Mouse (Mus musculus) hindlimb bud, embryonic 11.5 days (tissue): ENCODE data around the gene Tnk1.

Experiments
- DNase-seq: peaks from one replicate; pipeline ENCODE4 v3.0.0-alpha.2; 2012; ENCODE audit warnings: low read depth, low spot score; ENCODE audit errors: extremely low spot score

The Tnk1 gene

GRCm38 (mm10) chr11:69838714-69839104 lies 19.8 kb downstream of the Tnk1 start:
- no peak for DNase-seq

DNA sequence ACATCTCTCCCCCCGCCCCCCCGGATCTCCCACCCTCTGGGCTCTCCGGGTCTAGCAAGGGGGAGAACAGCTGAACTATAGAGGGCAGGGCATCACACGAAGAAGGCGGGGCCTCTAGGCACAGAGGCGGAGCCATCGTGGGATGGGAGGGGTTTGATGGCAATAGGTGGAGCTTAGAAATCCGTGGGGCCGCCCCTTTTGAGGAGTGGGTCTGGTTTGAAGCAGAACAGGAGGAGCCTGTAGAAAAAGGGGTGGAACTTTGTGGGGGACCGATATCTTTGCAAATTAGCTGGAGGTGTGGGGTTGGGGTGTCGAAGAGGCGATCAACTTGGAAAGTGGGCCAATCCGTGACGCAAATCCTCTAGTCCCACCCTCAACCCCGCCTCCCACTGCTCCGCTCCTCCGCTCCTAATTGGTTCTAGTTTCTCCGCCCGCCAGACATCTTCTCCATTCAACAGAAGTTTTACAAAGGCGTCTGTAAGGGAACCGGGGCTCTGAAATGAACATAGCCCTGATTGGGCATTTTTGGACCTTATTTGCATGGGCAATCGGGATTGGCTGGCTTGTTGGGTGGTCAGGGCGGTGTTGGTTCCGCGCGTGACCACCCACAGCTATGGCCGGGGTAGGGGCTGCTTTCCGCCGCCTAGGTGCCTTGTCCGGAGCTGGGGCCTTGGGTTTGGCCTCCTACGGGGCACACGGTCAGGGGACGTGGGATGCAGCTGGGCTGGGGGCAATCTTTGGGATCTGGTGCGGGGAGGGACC lies 20.4 kb downstream of the Tnk1 start, which contains the start of gene Tmem256:
Tmem256 (plus strand) TSS at position 563 of the 762 bp plus-strand sequence.
- DNase-seq: peak; percentile 93

- DNase-seq: no peak
Measured at GRCm38 (mm10) chr11:69837604-69837951, 21.0 kb downstream of the Tnk1 start, which contains the start of gene Nlgn2. TSS of gene Nlgn2 (minus strand) at chr11:69837784.

GRCm38 (mm10) chr11:69836703-69837576 lies 21.6 kb downstream of the Tnk1 start:
- no peak for DNase-seq

DNA sequence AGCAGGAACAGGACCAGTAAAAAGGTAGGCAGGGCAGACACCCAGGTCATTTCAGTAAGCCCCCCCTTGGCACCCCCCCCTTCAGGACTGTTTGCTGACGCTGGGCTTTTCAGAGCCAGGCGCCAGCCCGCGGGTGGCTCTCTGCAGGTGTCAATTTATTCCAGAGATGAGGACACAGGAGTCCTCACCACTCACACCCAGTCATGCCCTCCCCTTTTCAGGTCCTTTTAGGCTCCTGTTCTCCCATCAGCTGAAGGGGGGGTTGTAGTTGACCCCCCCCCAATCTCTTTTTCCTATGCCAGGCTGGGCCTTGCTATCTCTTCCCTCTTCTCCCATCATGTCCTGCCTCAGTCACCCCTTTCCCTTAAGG lies 22.6 kb downstream of the Tnk1 start:
- no peak for DNase-seq

DNA sequence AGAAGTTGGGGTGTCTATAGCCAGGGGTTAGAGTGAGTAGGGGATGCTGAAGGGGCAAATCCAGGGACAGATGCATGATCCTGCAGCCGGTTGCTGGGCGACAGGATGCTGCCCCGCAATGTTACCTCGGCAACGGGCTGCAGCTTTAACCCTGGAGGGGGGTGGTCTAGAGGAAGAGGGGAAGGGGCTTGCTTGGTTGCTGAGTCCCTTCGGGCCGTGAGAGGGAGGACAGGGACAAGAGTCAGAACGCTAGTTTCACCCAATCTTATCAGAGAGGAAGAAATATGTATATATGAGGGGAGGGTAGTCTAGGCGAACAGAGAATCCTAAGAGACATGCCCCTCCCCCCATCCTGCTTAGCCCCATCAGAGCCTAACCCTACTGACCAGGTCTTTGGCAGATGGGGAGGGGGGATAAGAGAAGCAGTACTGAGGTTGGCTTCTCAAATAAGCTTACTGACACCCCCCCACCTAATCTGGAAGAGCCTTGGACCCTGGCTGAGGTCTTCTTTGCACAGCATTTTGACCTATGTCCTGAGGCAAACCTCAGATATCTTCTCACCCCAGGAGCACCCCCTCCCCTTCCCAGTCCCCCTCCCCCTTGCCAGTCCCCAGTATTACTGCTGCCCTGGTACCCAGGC lies 23.1 kb downstream of the Tnk1 start:
- no peak for DNase-seq

DNA sequence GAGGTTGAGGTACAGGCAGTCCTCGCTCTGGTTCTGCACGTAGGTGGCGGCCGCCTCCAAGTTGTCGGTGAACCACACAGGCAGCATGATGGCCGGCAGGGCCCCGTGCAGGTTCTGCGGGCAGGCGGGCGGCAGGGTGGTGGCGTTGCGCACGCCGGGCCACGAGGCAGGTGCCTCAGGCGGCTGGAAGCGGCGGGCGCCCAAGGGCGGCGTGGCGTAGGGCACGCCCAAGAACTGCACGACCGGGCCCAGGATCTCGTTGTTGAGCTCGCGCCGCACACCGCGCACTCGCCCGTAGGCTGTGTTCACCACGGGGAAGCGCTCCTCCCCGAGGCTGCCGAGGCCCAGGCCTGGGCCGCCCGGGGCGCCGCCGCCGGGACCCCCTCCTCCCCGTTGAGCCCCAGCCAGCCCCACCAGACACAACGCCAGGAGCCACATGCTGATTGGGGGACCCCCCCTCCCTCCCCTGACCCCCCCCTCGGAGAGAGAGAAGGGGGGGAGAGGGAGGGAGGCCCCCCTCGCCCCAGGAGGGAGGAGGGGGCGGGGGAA lies 24.5 kb downstream of the Tnk1 start:
- no peak for DNase-seq

DNA sequence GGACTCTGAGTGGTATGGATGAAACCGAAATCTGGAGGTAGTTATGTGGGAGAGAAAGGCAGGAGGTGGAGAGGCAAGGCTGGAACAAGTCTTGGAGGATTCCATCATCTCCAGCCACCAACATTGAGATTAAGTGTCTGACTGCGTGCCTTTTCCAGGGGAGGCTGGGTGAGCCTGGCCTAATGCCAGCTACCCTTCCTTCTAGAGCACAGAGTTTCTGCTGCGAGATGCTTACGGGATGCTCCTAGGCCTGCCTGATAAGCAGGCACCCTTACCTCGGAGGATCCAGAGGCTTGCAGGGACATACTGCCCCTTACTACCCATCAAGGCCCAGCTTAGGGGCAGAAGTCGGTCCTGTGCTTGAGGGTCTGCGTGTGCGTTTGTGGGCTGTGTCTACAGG lies 25.0 kb downstream of the Tnk1 start:
- DNase-seq: no peak

DNA sequence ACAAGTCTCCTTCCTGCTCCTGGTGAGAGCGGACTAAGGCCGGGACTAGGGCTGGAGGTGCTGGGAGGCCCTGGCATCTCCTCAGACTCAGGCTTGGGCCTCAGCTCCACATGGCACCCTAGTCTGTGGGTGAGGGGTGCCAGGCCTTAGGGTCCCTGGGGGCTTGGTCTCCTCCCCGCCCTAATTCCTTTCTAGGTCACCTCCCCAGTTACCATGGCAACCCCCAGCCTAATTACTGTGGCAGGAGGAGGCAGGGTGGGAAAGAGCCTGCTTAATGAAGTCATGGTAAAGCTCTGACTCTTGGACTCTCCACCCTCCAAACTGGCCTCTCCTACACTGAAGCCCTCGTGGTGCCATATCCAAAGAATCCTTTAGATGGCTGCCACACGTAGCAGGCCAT lies 29.7 kb downstream of the Tnk1 start:
- no peak for DNase-seq

GRCm38 (mm10) chr11:69823456-69823855 lies 35.1 kb downstream of the Tnk1 start:
- no peak for DNase-seq

DNA sequence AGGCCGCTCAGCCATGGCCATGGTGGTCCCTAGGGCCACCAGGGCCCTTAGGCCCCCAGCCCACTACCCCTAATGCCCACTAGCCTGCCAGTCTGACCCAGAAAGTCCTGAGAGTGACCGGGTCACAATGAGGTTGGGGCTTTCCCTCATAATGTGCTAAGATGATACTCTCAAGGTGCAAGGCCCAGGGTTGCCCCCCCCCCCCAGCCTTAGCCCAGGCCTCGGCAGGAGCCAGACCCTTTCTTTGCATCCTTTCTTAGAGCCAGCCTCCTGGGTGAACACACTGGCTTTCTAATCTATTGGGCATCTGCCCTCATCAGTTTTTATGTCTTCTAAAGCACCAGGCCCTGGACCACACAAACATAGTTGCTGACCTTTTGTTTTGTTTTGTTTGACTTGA lies 36.5 kb downstream of the Tnk1 start, which contains the start of gene Spem1:
Spem1 (minus strand) TSS at position 101 of the 400 bp plus-strand sequence.
- no peak for DNase-seq

- DNase-seq: no peak
Measured at GRCm38 (mm10) chr11:69818871-69819270, 39.7 kb downstream of the Tnk1 start.

DNA sequence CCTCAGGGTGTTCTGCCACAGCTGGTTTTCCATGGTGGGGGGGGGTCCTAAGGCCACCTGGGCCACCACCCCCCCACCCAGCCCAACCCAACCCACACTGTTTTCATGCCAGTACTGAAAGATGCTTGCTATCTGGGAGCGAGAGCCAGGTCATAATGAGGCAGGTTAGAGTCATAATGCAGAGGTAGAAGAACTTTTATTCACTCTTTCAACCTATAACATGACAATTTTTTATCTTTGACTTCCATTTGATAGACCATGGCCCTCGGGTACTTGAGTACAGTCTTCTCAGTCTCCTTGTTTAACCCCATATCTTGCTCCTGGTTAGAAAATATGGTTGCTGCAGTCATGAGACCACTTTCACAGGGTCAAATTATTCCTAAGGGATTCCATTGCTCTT lies 40.2 kb downstream of the Tnk1 start, which contains the start of gene Spem2:
Spem2 (minus strand) TSS at position 101 of the 400 bp plus-strand sequence.
- DNase-seq: no peak

DNA sequence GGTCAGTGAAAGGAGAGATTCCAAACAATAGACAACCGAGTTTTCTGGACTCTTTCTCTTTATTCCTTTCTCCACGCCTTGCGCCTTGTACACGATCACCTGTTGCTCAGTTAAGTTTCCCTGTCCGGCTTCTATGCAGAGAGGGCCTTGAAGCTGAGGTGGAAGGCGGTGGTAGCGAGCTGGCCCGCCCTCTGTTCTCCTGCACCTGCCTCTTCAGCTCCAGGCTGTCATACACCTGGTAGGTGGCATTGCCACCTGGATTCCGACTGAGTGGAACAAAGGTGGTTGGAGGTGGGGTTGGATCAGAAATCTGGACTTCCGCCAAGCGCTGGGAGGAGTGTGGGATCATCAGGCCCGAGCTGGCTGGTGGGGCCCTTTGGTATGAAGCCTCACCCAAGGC lies 42.0 kb downstream of the Tnk1 start:
- no peak for DNase-seq

- DNase-seq: no peak
Measured at GRCm38 (mm10) chr11:69815155-69815554, 43.4 kb downstream of the Tnk1 start, which contains the start of gene Gm39566. TSS of gene Gm39566 (minus strand) at chr11:69815298.

DNA sequence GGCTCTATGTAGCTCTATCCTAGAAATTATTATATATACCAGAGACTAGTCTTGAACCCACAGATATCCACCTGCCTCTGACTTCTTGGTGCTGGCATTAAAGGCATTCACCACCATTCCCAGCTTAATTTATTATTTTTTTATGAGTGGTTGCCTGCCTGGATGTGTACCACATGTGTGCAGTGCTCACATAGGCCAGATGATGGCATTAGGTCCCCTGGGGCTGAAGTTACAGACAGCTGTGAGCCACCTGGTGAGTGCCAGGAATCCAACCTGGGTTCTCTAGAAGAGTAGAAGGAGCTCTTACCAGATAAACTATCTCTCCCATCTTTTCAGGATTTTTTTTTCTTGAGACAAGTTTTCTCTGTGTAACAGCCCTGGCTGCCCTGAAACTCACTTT lies 48.2 kb downstream of the Tnk1 start:
- no peak for DNase-seq

DNA sequence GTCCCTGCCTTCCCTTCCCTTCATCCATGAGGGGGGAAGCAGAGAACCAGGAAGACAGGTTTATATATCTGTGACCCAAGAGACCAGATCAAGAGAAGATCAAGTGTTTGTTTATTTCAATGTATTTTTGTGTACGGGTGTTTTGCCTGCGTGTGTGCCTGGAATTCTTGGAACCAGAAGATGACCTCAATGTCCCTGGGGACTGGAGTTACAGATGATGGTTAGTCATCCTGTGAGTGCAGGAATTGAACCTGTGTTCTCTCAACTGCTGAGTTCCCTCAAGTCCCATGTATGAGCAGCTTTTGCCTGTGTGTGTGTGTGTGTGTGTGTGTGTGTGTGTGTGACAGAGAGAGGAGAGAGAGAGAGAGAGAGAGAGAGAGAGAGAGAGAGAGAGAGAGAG lies 50.9 kb downstream of the Tnk1 start:
- DNase-seq: no peak

DNA sequence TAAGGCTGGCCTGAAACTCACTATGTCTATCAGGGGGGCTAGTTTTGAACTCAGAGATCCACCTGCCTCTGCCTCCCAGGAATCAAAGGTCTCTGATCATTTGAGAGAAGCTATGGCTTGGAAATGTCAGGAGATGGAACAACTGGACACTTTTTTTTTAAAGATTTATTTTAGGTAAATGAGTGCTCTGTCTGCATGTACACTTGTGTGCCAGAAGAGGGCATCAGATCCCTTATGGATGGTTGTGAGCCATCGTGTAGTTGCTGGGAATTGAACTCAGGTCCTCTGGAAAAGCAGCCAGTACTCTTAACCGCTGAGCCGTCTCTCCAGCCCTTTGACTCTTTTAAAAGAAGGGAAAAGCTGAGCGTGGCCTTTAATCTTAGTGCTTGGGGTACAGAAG lies 52.2 kb downstream of the Tnk1 start:
- no peak for DNase-seq

DNA sequence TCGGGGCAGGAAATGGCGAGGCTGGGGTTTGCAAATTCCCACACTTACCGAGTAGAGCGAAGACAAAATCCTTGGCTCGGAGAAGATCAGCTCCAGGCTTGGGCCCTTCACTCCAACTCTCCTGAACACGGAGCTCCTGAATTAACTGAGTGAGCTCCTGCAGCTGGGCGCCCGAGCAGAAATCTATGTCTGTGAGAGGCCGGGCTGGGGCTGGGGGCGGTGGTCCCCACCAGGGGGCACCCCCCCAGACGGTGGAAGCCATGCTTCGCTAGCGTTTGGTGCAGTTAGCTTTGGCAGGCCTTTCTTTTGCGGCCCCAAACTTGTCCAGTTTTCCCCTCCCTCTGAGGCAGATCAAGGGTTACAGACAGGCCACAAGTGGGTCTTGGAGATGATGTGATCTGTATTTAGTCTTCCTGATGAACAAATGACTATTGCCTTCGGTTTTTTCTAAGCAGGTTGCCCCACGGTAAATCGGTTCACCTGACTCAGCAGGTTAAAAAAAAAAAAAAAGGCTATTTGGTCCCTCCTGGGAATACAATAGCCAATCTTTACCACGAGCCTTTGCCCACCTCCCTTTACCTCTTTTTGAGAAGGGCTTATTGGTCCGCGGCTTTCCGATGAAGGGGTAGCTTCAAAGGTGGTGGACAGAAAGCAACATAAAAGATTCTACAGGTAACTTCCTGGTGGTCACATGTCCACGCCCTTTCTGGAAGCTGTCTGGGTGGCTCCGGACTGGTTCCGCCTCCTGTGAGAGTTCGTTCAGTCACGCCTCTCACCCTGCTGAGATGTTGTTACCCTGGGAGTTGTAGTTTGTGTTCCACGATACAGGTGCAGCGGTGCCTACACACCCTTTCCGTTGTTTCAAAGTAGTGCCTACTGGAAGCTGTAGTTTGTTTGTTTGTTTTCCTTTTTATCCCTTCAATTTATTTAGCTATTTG lies 53.3 kb downstream of the Tnk1 start, which contains the start of gene Tmem102:
Tmem102 (minus strand) TSS at position 653 of the 938 bp plus-strand sequence.
- no peak for DNase-seq

DNA sequence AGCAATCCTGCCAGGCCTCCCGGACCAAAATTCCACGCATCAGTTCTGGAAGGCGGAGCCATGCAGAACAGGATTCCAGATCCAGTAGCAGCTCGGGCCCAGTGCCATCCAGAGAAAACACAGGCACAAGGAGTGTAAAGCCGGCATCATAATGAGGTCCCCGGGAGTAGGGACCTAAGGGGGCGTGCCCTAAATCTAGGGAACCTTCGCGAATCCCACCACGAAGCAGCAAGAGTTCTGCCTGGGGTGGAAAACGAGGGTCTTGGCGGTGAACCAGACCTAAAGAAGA lies 53.9 kb downstream of the Tnk1 start:
- no peak for DNase-seq
